Mouse (Mus musculus) heart, embryonic 10.5 days (tissue): ENCODE measurements around the gene A230050P20Rik. TPM values are rescaled to one million over a fixed set of nuclear protein-coding genes. Genes with fewer than 3 reads are reported as not detected.

ENCODE experiments used
- microRNA-seq: library from miRNA; unstranded; fragments of <30 nt; microRNA quantifications from one replicate; pipeline ENCODE4, GENCODE M21; 2017
- polyA plus RNA-seq: library from polyadenylated mRNA; unstranded; fragments of >200 nt; fragmentation: Nextera tagmentation; extraction: Ambion mirVana; gene quantifications from 2 replicates; pipeline ENCODE4 v1.2.1, GENCODE M21; 2016

The A230050P20Rik gene
- polyA plus RNA-seq, 1 experiment from 2014 or later = 3.0 TPM

Small RNAs within 50 kb of the gene (microRNA-seq; reads per million reads assigned to microRNA genes)
- gene Mir7081 = not detected

Other genes with a start within 250 kb of the A230050P20Rik start
- 285 and 287 TPM in 2 replicates for gene Ubl5, start 225.8 kb upstream of the A230050P20Rik start, polyA plus RNA-seq
- gene Fbxl12, start 223.9 kb upstream of the A230050P20Rik start, polyA plus RNA-seq = 22.2 and 23.0 TPM in 2 replicates
- 68.6 and 80.2 TPM in 2 replicates for gene Pin1, start 216.5 kb upstream of the A230050P20Rik start, polyA plus RNA-seq
- 1.3 and 3.2 TPM in 2 replicates for gene Olfm2, start 122.3 kb upstream of the A230050P20Rik start, polyA plus RNA-seq
- 0.06 and 0.11 TPM in 2 replicates for gene Col5a3, start 53.6 kb upstream of the A230050P20Rik start, polyA plus RNA-seq
- gene Rdh8, start 50.1 kb upstream of the A230050P20Rik start, polyA plus RNA-seq = not detected in 2 replicates
- 3.5 and 7.2 TPM in 2 replicates for gene Angptl6, start 11.1 kb downstream of the A230050P20Rik start, polyA plus RNA-seq
- 66.0 and 95.8 TPM in 2 replicates for gene Ppan, start 19.5 kb downstream of the A230050P20Rik start, polyA plus RNA-seq
- gene Eif3g, start 30.0 kb downstream of the A230050P20Rik start, polyA plus RNA-seq = 327 and 389 TPM in 2 replicates
- 105 and 110 TPM in 2 replicates for gene Dnmt1, start 91.2 kb downstream of the A230050P20Rik start, polyA plus RNA-seq
- gene S1pr2, start 108.1 kb downstream of the A230050P20Rik start, polyA plus RNA-seq = 25.1 and 34.6 TPM in 2 replicates
- gene Mrpl4, start 134.1 kb downstream of the A230050P20Rik start, polyA plus RNA-seq = 157 and 162 TPM in 2 replicates
- gene Icam1, start 147.3 kb downstream of the A230050P20Rik start, polyA plus RNA-seq = 7.7 and 9.7 TPM in 2 replicates
- 15.2 and 19.9 TPM in 2 replicates for gene Icam4, start 160.7 kb downstream of the A230050P20Rik start, polyA plus RNA-seq
- gene Icam5, start 163.4 kb downstream of the A230050P20Rik start, polyA plus RNA-seq = 0.06 and 0.09 TPM in 2 replicates
- 1.0 and 1.9 TPM in 2 replicates for gene Zglp1, start 198.5 kb downstream of the A230050P20Rik start, polyA plus RNA-seq
- gene Gm49373, start 204.5 kb downstream of the A230050P20Rik start, polyA plus RNA-seq = 0.25 and 0.79 TPM in 2 replicates
- 64.6 and 79.5 TPM in 2 replicates for gene Fdx1l, start 205.0 kb downstream of the A230050P20Rik start, polyA plus RNA-seq
- gene Gm38431, start 223.4 kb downstream of the A230050P20Rik start, polyA plus RNA-seq = 3.2 and 3.4 TPM in 2 replicates
- 76.7 and 83.9 TPM in 2 replicates for gene Raver1, start 223.4 kb downstream of the A230050P20Rik start, polyA plus RNA-seq